Mouse (Mus musculus) heart, adult 8-10 months (tissue): ENCODE measurements at regions not wholly inside any gene's neighbourhood (a gene's known extent, or its start where the extent isn't known, plus 50 kb on each side); places are given as distances from the start of the nearest gene placed in this dataset.

Experiments
- DNase-seq: peaks from one replicate; pipeline ENCODE4 v3.0.0; 2022; ENCODE audit warnings: low spot score

- DNase-seq: no peak
Measured at GRCm38 (mm10) chr12:95388185-95388584, 303.8 kb upstream of the Flrt2 start.

DNA sequence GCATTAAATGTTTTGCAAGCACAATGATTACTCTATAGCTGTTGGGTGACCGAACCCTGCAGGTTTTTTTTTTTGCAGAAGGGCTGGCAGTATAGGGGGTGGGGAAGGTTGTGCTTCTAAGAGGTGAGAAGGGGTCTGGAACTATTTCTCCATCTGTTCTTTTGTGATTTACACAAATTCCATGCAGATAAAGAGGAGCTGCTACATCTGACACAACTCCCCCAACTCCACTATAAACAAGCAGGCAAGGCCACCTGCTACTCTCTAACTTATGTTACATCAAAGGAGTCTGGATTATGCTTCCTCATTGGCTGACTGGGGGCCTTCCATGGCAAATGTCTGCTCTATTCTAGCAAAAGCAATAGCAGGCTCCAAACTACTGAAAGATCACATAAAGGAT, 299.2 kb upstream of the Flrt2 start:
- no peak for DNase-seq

GRCm38 (mm10) chr12:95394991-95395530, 297.0 kb upstream of the Flrt2 start:
- DNase-seq: no peak

- DNase-seq: peak; percentile 32
Measured at GRCm38 (mm10) chr12:95420861-95421260, 271.2 kb upstream of the Flrt2 start.

GRCm38 (mm10) chr12:95424739-95425138, 267.3 kb upstream of the Flrt2 start:
- DNase-seq: no peak

GRCm38 (mm10) chr12:95437226-95437625, 254.8 kb upstream of the Flrt2 start:
- DNase-seq: no peak

GRCm38 (mm10) chr12:95457480-95457879, 234.5 kb upstream of the Flrt2 start:
- no peak for DNase-seq

- DNase-seq: no peak
Measured at GRCm38 (mm10) chr12:95466502-95467490, 225.2 kb upstream of the Flrt2 start.

DNA sequence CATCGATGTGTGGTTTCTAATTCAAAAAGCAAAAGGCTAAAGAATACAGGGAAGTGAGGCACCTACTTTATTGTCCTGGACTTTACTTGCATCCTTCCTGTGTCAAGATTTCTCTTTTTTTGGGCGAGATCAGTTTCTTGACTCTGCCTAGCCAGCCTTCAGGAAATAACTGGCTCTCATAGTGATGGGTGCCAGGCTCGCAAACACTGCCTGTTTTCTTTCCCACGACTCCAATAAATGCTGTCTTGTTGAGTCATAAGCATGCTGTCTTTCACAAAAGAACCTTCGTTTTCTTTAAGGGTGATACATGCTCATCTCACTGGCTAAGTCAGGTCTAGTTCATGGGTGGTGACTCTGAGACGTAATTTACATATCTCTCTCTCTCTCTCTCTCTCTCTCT, 222.1 kb upstream of the Flrt2 start:
- DNase-seq: no peak

- DNase-seq: no peak
Measured at GRCm38 (mm10) chr12:95486502-95486901, 205.5 kb upstream of the Flrt2 start.

GRCm38 (mm10) chr12:95488371-95488770, 203.7 kb upstream of the Flrt2 start:
- peak; percentile 19 for DNase-seq

GRCm38 (mm10) chr12:95489374-95489773, 202.7 kb upstream of the Flrt2 start:
- DNase-seq: peak; percentile 7

- no peak for DNase-seq
Measured at GRCm38 (mm10) chr12:95489848-95490247, 202.2 kb upstream of the Flrt2 start.

- DNase-seq: peak; percentile 5
Measured at GRCm38 (mm10) chr12:95491806-95492436, 200.1 kb upstream of the Flrt2 start.

DNA sequence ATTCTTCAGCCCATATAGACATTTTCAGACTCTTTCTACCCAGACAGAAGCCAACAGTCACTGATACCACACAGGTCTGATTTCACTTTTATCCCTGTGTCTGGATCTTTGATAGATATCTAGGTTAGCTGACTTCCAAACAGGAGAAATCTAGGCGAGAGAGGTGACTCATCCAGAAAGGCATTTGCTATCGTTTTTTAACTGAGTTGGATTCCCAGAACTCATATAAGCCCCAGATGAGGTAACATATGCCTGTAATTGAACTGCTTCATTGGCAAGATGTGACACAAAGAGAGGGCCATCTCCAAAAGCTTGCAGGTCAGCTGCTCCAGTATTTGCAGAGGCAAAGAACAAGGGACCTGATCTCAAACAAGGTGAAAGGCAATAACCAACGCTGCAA, 190.6 kb upstream of the Flrt2 start:
- no peak for DNase-seq

DNA sequence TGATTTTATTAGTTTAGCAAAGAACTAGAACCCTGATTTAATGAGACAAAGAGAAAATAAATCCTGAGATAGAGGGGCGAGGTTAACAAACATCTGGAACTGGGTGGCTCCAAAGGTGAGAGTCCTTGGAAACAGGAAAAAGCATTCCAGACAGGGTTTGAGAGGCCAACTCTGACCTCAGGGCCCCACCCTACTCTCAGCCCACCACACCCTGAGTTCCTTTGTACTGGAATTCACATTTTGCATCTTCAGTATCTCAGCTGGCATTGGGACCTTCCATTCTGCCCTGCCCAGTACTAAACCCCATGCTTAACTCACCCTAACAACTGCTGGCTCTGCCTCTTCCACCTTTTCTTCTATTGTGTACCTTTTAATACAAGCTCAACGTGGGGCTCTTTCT, 172.0 kb upstream of the Flrt2 start:
- no peak for DNase-seq

DNA sequence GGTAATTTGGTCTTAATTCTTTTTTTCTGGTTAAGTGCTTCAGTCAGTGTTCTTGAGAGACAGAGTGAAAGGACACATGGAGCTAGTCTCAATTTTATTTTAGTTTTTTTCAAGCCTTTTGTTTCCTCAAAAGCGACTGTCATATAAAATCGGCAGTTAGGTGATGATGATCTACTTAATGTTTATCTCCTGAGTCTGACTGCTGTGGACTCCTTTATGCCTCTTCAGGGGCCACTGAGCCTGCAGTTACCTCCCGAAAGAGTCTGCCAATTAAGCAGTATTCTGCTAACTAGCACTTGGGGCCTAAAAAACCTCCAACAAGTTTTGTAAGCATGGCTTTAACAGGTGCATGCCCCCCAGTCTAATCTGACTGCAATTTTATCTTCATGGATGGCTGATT, 170.0 kb upstream of the Flrt2 start:
- no peak for DNase-seq

- DNase-seq: no peak
Measured at GRCm38 (mm10) chr12:95533888-95534639, 158.0 kb upstream of the Flrt2 start.

DNA sequence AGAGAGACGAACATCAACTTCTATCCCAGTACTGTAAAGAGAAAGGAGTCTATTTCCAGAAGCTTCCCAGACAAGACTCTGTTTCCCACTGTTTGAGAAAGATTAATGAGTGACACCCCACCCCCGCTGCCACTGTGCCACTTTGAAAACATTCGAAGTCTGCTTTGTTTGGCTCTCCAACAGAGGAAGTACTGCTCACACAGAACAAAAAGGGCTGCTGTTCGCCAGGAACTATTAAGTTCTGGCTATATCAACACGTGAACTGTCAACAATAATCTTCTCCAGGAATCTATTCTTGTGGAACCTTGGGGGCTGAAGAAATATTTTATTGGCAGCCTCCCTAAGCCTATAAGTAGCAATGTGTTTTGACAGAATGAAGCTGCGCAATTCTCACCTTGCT, 144.7 kb upstream of the Flrt2 start:
- no peak for DNase-seq

GRCm38 (mm10) chr12:95553129-95553528, 138.9 kb upstream of the Flrt2 start:
- no peak for DNase-seq

DNA sequence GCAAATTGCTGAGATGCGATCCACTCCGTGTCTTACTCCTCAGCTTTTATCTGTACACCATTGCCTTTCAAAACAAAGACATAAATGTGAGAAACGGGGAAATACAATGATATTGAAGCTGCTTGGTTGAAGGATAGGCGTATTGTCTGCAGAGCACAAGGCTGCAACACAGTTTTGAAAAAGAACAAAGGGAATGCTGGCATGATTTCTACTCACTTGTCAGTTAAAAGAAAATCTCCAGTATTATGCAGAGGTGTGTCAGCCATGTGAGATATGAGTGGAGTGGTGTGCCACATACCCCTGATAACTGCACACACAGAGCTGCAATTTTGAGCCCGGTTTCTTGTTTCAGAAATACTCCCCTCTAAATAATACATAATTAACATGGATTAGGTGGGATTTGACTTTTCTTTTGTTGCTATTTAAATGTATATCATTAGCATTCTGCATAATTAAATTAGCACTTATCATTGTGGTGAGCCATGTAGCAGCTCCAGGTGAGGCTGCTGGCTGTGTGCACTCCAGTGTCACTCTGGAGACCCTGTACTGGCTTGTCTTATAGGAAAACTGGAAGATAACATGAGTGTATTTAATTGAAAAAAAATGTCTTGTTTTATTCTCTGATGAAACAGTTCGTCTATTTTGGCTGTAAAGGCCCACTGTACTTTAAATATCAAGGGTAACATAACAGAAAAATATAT, 133.2 kb upstream of the Flrt2 start:
- no peak for DNase-seq
